Comparison of ENCODE assay signal across 18 mouse cellular contexts in the genomic region with DNA sequence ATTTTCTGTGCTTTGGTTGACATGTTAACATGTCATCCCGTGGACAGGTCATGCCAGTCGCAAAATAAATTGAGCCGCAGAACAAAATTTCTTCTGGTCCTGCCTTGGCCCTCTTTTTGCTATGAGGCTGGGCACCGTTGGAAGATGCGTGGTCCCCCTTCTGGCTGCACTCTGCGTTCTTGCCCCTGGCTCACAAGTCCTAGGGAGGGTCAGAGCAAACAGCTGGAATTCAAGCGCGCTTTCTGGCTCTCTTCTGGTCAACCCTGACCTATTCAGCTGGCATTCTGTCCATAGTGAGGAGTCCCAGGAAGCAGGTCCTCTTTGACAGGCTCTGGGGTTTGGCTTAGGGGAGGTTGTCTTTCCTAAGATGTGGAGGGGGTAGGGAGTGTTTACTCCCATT. TPM values are rescaled to one million over a fixed set of nuclear protein-coding genes. Genes with fewer than 3 reads are reported as not detected.
"Had no signal": no experiment of that assay in that cellular context is flagged by ENCODE, and none has a peak within 500 bp of the region (broad histone marks: within the 10 kb centered on the region; RNA-seq: fewer than 3 reads in every experiment).

No protein-coding gene starts in this region.

- H3K27ac ChIP-seq: kidney, postnatal 0 days; limb, embryonic 12.5 days; limb, embryonic 15.5 days; liver, embryonic 13.5 days; stomach, postnatal 0 days had no signal

- H3K9me3 ChIP-seq: limb, embryonic 12.5 days; limb, embryonic 15.5 days; liver, embryonic 13.5 days had no signal

- DNase-seq: kidney, adult 2 months; kidney, postnatal 36 days; left cerebral cortex, postnatal 4 days; liver, embryonic 13.5 days; lung, adult 2 months; lung, postnatal 14 days; lung, postnatal 4 days; right cerebral cortex, adult 18-20 months; right cerebral cortex, postnatal 14 days; right cerebral cortex, postnatal 4 days; thymus, postnatal 25 days had no signal

- H3K9ac ChIP-seq: limb, embryonic 12.5 days; limb, embryonic 15.5 days; liver, embryonic 13.5 days had no signal

- H3K4me3 ChIP-seq: limb, embryonic 15.5 days; liver, embryonic 13.5 days had no signal

- ATAC-seq: intestine, embryonic 16.5 days had no signal

- H3K4me2 ChIP-seq: liver, embryonic 13.5 days had no signal

- H3K36me3 ChIP-seq: limb, embryonic 12.5 days; limb, embryonic 15.5 days; liver, embryonic 13.5 days had no signal

RNA-seq across cellular contexts. Expression of a gene that starts 2.6 kb away (rescaled TPM):
- polyA plus RNA-seq: intestine, embryonic 16.5 days; kidney, adult 2 months; midbrain, embryonic 14.5 days; neural tube, embryonic 14.5 days had no signal
